Mouse (Mus musculus) large intestine, adult 2 months (tissue): ENCODE data around the gene Ccdc40. TPM values are rescaled to one million over a fixed set of nuclear protein-coding genes. Genes with fewer than 3 reads are reported as not detected.
"Not testable (repeated sequence)": the region's sequence is repeated elsewhere in the genome, so short reads cannot be mapped to it uniquely, and the experiment has no call there.

Experiments
- DNase-seq: peaks from one replicate; pipeline ENCODE4 v3.0.0-alpha.2; 2012; ENCODE audit warnings: low read depth, low spot score
- WGBS: fragments of 180-500 bp; shearing (Covaris S2); methylation state at CpG from one replicate; pipeline ENCODE4 v1.1.7; 2018; 5-methylcytosine and 5-hydroxymethylcytosine counted together
- polyA plus RNA-seq: library from polyadenylated mRNA; depleted of rRNA; stranded (reverse); fragments of >200 nt; gene quantifications from 2 replicates; pipeline ENCODE4 v1.2.3, GENCODE M21; 2012

Ccdc40 gene
- polyA plus RNA-seq, 1 experiment = 0.26 TPM

GRCm38 (mm10) chr11:119267768-119268556, 39.6 kb downstream of the Ccdc40 start, which contains the start of gene Gaa:
TSS of gene Gaa (plus strand) at chr11:119267887.
- WGBS = 2% methylated on average over 52 of the region's 52 CpGs
- peak; percentile 94 for DNase-seq

- WGBS = 83% methylated on average over 16 of the region's 16 CpGs
Observed at GRCm38 (mm10) chr11:119268557-119269195, 40.3 kb downstream of the Ccdc40 start.

GRCm38 (mm10) chr11:119272492-119272891, 44.1 kb downstream of the Ccdc40 start:
- WGBS = 74% methylated on average over 3 of the region's 3 CpGs
- DNase-seq = not testable (repeated sequence)

More at GRCm38 (mm10) chr11:119268557-119269195, 40.3 kb downstream of the Ccdc40 start:
- no peak for DNase-seq

- 87% methylated on average over 8 of the region's 8 CpGs for WGBS
- no peak for DNase-seq
Observed at GRCm38 (mm10) chr11:119273186-119273930, 45.0 kb downstream of the Ccdc40 start.

- peak; percentile 40 for DNase-seq
- 47% methylated on average over 15 of the region's 15 CpGs for WGBS
Observed at GRCm38 (mm10) chr11:119281030-119281429, 52.7 kb downstream of the Ccdc40 start.

GRCm38 (mm10) chr11:119285791-119286527, 57.6 kb downstream of the Ccdc40 start:
- WGBS = 53% methylated on average over 9 of the region's 9 CpGs

GRCm38 (mm10) chr11:119287207-119287992, 59.0 kb downstream of the Ccdc40 start:
- 74% methylated on average over 20 of the region's 20 CpGs for WGBS
- no peak for DNase-seq

More at GRCm38 (mm10) chr11:119285791-119286527, 57.6 kb downstream of the Ccdc40 start:
- DNase-seq = no peak

DNA sequence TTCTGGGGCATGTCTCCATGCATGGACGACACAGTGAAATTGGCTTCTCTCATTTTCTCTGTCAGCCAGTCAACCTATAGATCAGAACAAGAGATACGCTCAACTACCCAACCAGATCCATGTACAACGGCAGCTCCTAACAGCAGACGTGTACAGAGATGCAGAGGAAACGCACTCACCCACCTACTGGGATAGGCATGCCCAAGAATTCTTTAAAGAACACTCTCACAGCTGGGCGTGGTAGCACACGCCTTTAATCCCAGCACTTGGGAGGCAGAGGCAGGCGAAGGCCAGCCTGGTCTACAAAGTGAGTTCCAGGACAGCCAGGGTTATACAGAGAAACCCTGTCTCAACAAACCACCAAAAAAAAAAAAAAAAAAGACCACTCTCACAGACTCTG, 64.5 kb downstream of the Ccdc40 start:
- WGBS = 97% methylated on average over 8 of the region's 8 CpGs
- not testable (repeated sequence) for DNase-seq

GRCm38 (mm10) chr11:119297996-119298395, 69.6 kb downstream of the Ccdc40 start:
- DNase-seq = no peak
- WGBS = 64% methylated on average over 6 of the region's 6 CpGs

DNA sequence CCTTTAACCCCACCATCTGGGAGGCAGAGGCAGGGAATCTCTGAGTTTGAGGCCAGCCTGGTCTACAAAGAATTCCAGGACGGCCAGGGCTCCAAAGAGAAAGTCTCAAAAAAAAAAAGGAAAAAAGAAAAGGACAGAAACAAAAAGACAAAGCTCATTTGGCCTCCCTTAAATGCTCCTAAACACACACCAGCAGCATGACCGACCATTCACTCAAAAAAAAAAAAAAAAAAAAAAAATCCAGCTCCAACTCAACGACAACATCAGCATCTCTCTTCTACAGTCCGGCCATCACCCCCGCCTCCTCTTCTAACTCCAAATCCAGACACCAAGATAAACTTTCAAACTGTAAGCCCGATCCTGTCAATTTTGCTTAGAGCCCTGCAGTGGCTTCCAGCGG, 70.5 kb downstream of the Ccdc40 start:
- 3% methylated on average over 7 of the region's 7 CpGs for WGBS
- no peak for DNase-seq

DNA sequence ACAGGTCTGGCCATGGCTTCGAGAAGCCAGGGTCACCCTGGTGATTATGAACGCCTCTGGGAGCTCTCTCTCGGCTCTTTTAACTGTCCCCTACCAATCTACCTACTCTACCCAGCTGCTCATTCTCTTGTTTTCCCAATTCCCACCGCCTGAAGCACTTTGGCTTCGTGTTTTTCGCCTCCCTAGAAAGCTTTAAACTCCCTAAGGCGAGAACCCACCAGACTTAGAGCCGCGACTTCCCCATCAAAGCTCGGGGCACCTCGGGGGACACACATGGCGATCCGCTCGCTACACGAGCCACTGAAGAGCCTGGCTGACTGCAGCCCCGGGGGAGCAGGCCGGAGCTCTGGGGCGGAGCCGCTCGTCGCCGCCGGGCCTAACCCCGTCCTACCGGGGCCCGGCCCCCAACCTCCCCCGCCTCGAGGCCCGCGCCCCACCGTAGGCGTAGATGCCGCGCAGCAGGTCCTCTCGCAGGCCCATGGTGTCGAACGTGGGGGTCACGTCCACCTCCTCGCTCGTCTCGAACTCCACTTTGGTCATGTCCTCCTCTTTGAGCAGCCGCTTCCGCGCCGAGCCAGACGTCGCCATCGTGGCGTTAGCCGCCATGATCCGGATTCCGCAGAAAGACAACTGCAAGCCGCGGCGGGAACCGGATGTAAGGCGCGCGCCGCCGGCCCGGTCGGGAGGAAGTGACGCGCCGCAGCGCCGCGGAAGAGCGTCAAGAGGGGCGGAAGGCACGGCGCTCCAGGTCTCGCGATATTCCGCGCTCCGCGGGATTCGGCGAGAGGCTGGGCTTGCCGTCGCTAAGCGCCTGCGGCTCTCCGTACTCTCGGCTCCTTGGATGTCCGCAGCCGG, 71.2 kb downstream of the Ccdc40 start, which contains the start of gene Eif4a3:
Gene Eif4a3 (minus strand): TSS at position 699 of the 855 bp plus-strand sequence.
- peak; percentile 85 for DNase-seq
- under 1% methylated on average over 89 of the region's 89 CpGs for WGBS

DNA sequence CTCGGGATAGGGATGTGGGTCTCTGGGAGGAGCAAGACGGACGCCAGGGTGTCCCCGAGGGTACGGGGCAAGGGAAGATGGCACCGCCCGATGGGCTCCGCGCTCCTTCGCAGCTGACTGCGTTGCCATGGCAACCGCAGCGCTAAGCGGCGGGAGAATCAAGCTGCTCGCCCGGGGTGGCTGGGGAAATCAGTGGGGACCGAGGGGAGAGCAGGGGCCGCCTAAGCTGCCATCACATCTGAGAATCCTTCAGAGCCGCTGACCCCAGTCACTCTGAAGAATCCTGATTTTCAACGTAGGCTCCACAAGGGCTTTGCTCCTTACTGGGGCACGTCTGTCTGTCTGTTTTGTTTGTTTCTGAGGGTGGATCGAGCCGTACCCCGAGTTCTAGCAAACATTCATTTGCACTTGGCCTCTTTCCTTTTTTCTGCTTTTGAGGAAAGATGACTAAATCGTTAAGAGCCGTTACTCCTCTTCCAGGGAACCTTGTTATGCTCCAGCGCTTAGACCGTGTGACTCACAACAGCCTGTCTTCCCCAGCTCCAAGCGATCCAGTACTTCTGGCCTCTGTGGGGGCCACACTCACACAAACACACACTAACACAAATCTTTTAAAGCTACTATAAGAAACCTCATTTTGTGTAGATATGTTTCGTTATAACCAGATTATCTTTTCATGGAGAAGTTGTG, 72.0 kb downstream of the Ccdc40 start:
- 1% methylated on average over 31 of the region's 31 CpGs for WGBS

GRCm38 (mm10) chr11:119300986-119301385, 72.6 kb downstream of the Ccdc40 start:
- 8% methylated on average over 2 of the region's 2 CpGs for WGBS
- no peak for DNase-seq

More for the DNA sequence above, 72.0 kb downstream of the Ccdc40 start:
- no peak for DNase-seq

DNA sequence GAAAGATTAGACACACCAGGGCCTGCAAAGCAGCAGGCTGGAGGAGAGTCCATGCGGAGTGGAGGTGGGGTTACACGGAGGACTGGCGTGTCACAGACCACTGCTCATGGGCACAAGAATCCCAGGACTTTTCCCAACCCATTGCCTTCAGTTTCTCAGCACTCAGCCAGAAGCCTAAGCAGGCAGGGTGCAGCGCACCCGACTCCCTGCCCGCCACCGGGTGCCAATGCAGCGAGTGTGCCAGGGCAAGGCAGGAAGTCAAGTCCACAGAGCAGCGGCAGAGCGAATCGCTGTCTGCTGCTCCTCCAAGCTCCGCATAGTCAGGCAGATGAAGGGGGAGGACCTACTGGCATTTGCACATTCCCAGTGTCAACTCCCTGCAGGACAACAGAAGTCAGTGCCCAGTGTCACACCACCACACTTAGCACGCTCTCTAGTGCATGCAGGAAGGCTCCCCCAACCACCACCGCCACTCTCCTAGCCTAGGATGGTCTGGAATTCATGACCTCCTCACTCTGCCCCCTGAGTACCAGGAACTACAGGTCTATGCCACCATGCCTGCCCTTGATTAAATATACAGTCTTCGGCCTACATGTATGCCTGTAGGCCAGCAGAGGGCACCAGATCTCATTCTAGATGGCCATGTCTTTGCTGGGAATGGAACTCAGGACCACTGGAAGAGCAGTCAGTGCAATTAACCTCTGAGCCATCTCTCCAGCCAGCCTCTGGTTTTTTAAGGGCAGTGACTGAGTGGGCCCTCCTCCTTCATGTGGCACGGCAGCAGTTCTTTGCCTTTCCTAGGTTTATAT, 76.7 kb downstream of the Ccdc40 start:
- DNase-seq = no peak
- 50% methylated on average over 16 of the region's 16 CpGs for WGBS

- no peak for DNase-seq
- 32% methylated on average over 13 of the region's 13 CpGs for WGBS
Observed at GRCm38 (mm10) chr11:119306762-119307657, 78.6 kb downstream of the Ccdc40 start.

- 76% methylated on average over 1 of the region's 1 CpGs for WGBS
- no peak for DNase-seq
Observed at GRCm38 (mm10) chr11:119307658-119307867, 79.2 kb downstream of the Ccdc40 start, which contains the start of gene Card14. TSS of gene Card14 (plus strand) at chr11:119307768.
